8 mouse cellular contexts compared by ENCODE assay signal in the genomic region with DNA sequence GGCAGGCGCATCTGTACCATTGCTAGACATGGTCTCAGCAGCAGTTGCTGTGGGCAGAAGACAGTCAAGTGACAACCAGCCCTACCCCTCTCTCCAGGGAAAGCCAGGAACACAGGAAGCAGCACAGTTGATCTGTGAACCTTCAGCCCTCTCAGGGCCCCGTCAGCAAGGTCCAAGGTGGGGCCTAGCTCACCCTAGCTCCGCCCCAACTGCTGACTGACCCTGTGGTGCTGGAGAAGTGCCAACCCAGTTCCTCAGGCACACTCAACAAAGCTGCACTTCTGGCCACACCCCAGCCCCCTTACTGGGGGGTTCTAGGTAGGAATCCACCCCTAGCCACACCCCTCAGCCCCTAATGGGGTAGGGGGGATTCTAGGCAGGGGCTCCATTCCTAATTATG. TPM values are rescaled to one million over a fixed set of nuclear protein-coding genes. Genes with fewer than 3 reads are reported as not detected.
DNase-seq lines count a peak whose midpoint lies in the region; ATAC-seq and TF ChIP-seq lines count a peak whose summit lies in the region.

No protein-coding gene starts in this region.

- peak overlapping the region; percentile 13 to 37; a peak in 2 of 4 replicates for H3K4me3 ChIP-seq in ES-E14 (ENCODE audit: insufficient read depth in 1 of 2, low read depth in 1 of 2, low read length in 2 of 2, poor library complexity in 1 of 2, severe bottlenecking in 1 of 2)
- peak overlapping the region; percentile 18; the same call in 1 of the 2 replicates for H3K4me3 ChIP-seq in heart, embryonic 16.5 days (ENCODE audit: low read length)
- H3K4me3 ChIP-seq in limb, embryonic 12.5 days (replicated peaks): no peak overlapping the region
- H3K4me3 ChIP-seq in stomach, embryonic 14.5 days (ENCODE audit: low read depth, low read length): no peak overlapping the region

- no peaks in the 10 kb centered on the region for H3K9me3 ChIP-seq in ES-E14 (ENCODE audit: control insufficient read depth, insufficient read depth, low read depth, low read length)
- no peaks in the 10 kb centered on the region for H3K9me3 ChIP-seq in heart, embryonic 16.5 days (replicated peaks; ENCODE audit: control insufficient read depth, low read length)
- H3K9me3 ChIP-seq in limb, embryonic 12.5 days: no peaks in the 10 kb centered on the region
- no peaks in the 10 kb centered on the region for H3K9me3 ChIP-seq in stomach, embryonic 14.5 days (ENCODE audit: control insufficient read depth, low read depth, low read length)

- H3K4me2 ChIP-seq in heart, embryonic 16.5 days (ENCODE audit: low read depth, low read length): peak overlapping the region; percentile 90
- H3K4me2 ChIP-seq in limb, embryonic 12.5 days: peak overlapping the region; percentile 73
- H3K4me2 ChIP-seq in stomach, embryonic 14.5 days (replicated peaks; ENCODE audit: low read depth, low read length): peak overlapping the region; percentile 0; the same call in 1 of the 2 replicates

- 0 out of 2 replicates have a peak, but pooled peaks have one; percentile 10 for ATAC-seq in heart, embryonic 16.5 days (replicated peaks; ENCODE audit: extremely low read depth, insufficient read depth, low FRiP score)
- ATAC-seq in limb, embryonic 12.5 days (ENCODE audit: insufficient number of reproducible peaks, insufficient read depth, low FRiP score, low TSS enrichment, low read depth): no peak
- no peak for ATAC-seq in stomach, embryonic 14.5 days (ENCODE audit: insufficient number of reproducible peaks, insufficient read depth, low FRiP score, low read depth)

- in situ Hi-C loops in ES-E14 (cut with MboI; ENCODE audit: low sequenced_read_pairs in 2 of 2, unreplicated experiment in 2 of 2): no loop called here

- WGBS in heart, embryonic 16.5 days: 36% methylated on average over 3 of the region's 3 CpGs
- 54% methylated on average over 3 of the region's 3 CpGs for WGBS in limb, embryonic 12.5 days
- WGBS in stomach, embryonic 14.5 days: 47% methylated on average over 3 of the region's 3 CpGs

- DNase-seq in 3T3-L1 (ENCODE audit: low read depth, low spot score): peak; percentile 57
- DNase-seq in ES-E14 (ENCODE audit: low read depth, low spot score): no peak
- DNase-seq in frontal cortex, adult 2 months (ENCODE audit: extremely low spot score in 1 of 2, low spot score in 1 of 2): no peak
- DNase-seq in adipocyte (ENCODE audit: low spot score): no peak
- no peak for DNase-seq in thymus, adult 18-20 months

- no peaks in the 10 kb centered on the region for H3K27me3 ChIP-seq in heart, embryonic 16.5 days (ENCODE audit: control insufficient read depth, insufficient read depth, low read length)
- no peaks in the 10 kb centered on the region for H3K27me3 ChIP-seq in limb, embryonic 12.5 days
- no peaks in the 10 kb centered on the region for H3K27me3 ChIP-seq in stomach, embryonic 14.5 days (ENCODE audit: control insufficient read depth, insufficient read depth, low read length)

- peaks cover 13 to 39% of the 10 kb centered on the region in 2 experiments for H3K4me1 ChIP-seq in ES-E14 (ENCODE audit: control insufficient read depth in 2 of 2, insufficient read depth in 2 of 2, low read length in 2 of 2, poor library complexity in 1 of 2)
- peaks cover 26% of the 10 kb centered on the region for H3K4me1 ChIP-seq in heart, embryonic 16.5 days (ENCODE audit: control insufficient read depth, insufficient read depth, low read length)
- peaks cover 48% of the 10 kb centered on the region for H3K4me1 ChIP-seq in limb, embryonic 12.5 days (replicated peaks)
- H3K4me1 ChIP-seq in stomach, embryonic 14.5 days (ENCODE audit: control insufficient read depth, insufficient read depth, low read length): peaks cover 24% of the 10 kb centered on the region

- peak overlapping the region; percentile 14; the same call in 1 of the 2 replicates for H3K27ac ChIP-seq in ES-E14 (ENCODE audit: insufficient read depth, low read depth, low read length, poor library complexity, severe bottlenecking)
- H3K27ac ChIP-seq in heart, embryonic 16.5 days (ENCODE audit: low read length): peak overlapping the region; percentile 95
- H3K27ac ChIP-seq in limb, embryonic 12.5 days: peak overlapping the region; percentile 96
- H3K27ac ChIP-seq in stomach, embryonic 14.5 days (ENCODE audit: low read length): peak overlapping the region; percentile 66; the same call in 1 of the 2 replicates

- peak overlapping the region; percentile 47; the same call in 1 of the 2 replicates for H3K9ac ChIP-seq in ES-E14 (ENCODE audit: insufficient read depth, low read depth, low read length, poor library complexity, severe bottlenecking)
- peak overlapping the region; percentile 62 for H3K9ac ChIP-seq in heart, embryonic 16.5 days (ENCODE audit: low read length)
- peak overlapping the region; percentile 40; the same call in 1 of the 2 replicates for H3K9ac ChIP-seq in limb, embryonic 12.5 days (replicated peaks)
- H3K9ac ChIP-seq in stomach, embryonic 14.5 days (replicated peaks; ENCODE audit: low read depth, low read length): no peak overlapping the region

- H3K36me3 ChIP-seq in ES-E14 (ENCODE audit: control insufficient read depth, insufficient read depth, low read length, poor library complexity, severe bottlenecking): peaks cover 38% of the 10 kb centered on the region
- peaks cover 28% of the 10 kb centered on the region for H3K36me3 ChIP-seq in heart, embryonic 16.5 days (ENCODE audit: control insufficient read depth, insufficient read depth)
- peaks cover 41% of the 10 kb centered on the region for H3K36me3 ChIP-seq in limb, embryonic 12.5 days
- H3K36me3 ChIP-seq in stomach, embryonic 14.5 days (ENCODE audit: control insufficient read depth, insufficient read depth, low read length): peaks cover 29% of the 10 kb centered on the region

TF ChIP-seq in ES-E14, 5 proteins besides CTCF, POLR2A, EP300 and RAD21:
- TF ChIP-seq CHD2 (IDR thresholded peaks at IDR 0.05; ENCODE audit: low read depth, low read length) (no peak), ZNF384 (IDR thresholded peaks at IDR 0.05; ENCODE audit: low read depth, low read length) (no peak), MAFK (IDR thresholded peaks at IDR 0.05; ENCODE audit: insufficient read depth, low read depth, low read length) (no peak), HCFC1 (IDR thresholded peaks at IDR 0.05; ENCODE audit: borderline replicate concordance, insufficient read depth, low read length) (no peak), ZC3H11A (IDR thresholded peaks at IDR 0.05; ENCODE audit: borderline replicate concordance, low read depth, low read length) (no peak)

RNA-seq across cellular contexts. Expression of gene Plin3, which starts 4.8 kb away (rescaled TPM):
- 40.5 and 53.9 TPM in 2 replicates for total RNA-seq in ES-E14 (2012; rRNA removed)
- polyA plus RNA-seq in heart, embryonic 16.5 days (2015; fragmentation: Nextera tagmentation; extraction: Ambion mirVana): 79.3 and 89.4 TPM in 2 replicates
- polyA plus RNA-seq in limb, embryonic 12.5 days (2016; fragmentation: Nextera tagmentation; extraction: Ambion mirVana): 62.7 and 71.7 TPM in 2 replicates
- 70.1 and 76.6 TPM in 2 replicates for polyA plus RNA-seq in stomach, embryonic 14.5 days (2014; fragmentation: Nextera tagmentation; extraction: Ambion mirVana)
- 10.8 and 11.2 TPM in 2 replicates for polyA plus RNA-seq in frontal cortex, adult 2 months (2012; rRNA removed)

RNA-seq across cellular contexts. Expression of gene Ticam1, which starts 11.2 kb away (rescaled TPM):
- 2.4 and 2.8 TPM in 2 replicates for total RNA-seq in ES-E14 (2012; rRNA removed)
- 7.6 and 8.6 TPM in 2 replicates for polyA plus RNA-seq in heart, embryonic 16.5 days (2015; fragmentation: Nextera tagmentation; extraction: Ambion mirVana)
- polyA plus RNA-seq in limb, embryonic 12.5 days (2016; fragmentation: Nextera tagmentation; extraction: Ambion mirVana): 3.0 and 3.8 TPM in 2 replicates
- 7.0 and 8.1 TPM in 2 replicates for polyA plus RNA-seq in stomach, embryonic 14.5 days (2014; fragmentation: Nextera tagmentation; extraction: Ambion mirVana)
- 4.5 and 5.0 TPM in 2 replicates for polyA plus RNA-seq in frontal cortex, adult 2 months (2012; rRNA removed)

RNA-seq across cellular contexts. Expression of gene Arrdc5, which starts 12.3 kb away (rescaled TPM):
- total RNA-seq in ES-E14 (2012; rRNA removed): 0.21 TPM in 1 of 2 replicates, not detected in the other
- polyA plus RNA-seq in heart, embryonic 16.5 days (2015; fragmentation: Nextera tagmentation; extraction: Ambion mirVana): 0.21 TPM in 1 of 2 replicates, not detected in the other
- not detected in 2 replicates for polyA plus RNA-seq in limb, embryonic 12.5 days (2016; fragmentation: Nextera tagmentation; extraction: Ambion mirVana)
- polyA plus RNA-seq in stomach, embryonic 14.5 days (2014; fragmentation: Nextera tagmentation; extraction: Ambion mirVana): not detected in 2 replicates
- polyA plus RNA-seq in frontal cortex, adult 2 months (2012; rRNA removed): not detected in 2 replicates

RNA-seq across cellular contexts. Expression of gene Uhrf1, which starts 15.3 kb away (rescaled TPM):
- 238 and 265 TPM in 2 replicates for total RNA-seq in ES-E14 (2012; rRNA removed)
- polyA plus RNA-seq in heart, embryonic 16.5 days (2015; fragmentation: Nextera tagmentation; extraction: Ambion mirVana): 76.6 and 94.0 TPM in 2 replicates
- 198 and 199 TPM in 2 replicates for polyA plus RNA-seq in limb, embryonic 12.5 days (2016; fragmentation: Nextera tagmentation; extraction: Ambion mirVana)
- polyA plus RNA-seq in stomach, embryonic 14.5 days (2014; fragmentation: Nextera tagmentation; extraction: Ambion mirVana): 77.6 and 85.2 TPM in 2 replicates
- 1.8 and 2.1 TPM in 2 replicates for polyA plus RNA-seq in frontal cortex, adult 2 months (2012; rRNA removed)

RNA-seq across cellular contexts. Expression of gene Fem1a, which starts 31.2 kb away (rescaled TPM):
- total RNA-seq in ES-E14 (2012; rRNA removed): 18.8 and 18.9 TPM in 2 replicates
- polyA plus RNA-seq in heart, embryonic 16.5 days (2015; fragmentation: Nextera tagmentation; extraction: Ambion mirVana): 25.6 and 26.9 TPM in 2 replicates
- polyA plus RNA-seq in limb, embryonic 12.5 days (2016; fragmentation: Nextera tagmentation; extraction: Ambion mirVana): 13.4 and 14.6 TPM in 2 replicates
- polyA plus RNA-seq in stomach, embryonic 14.5 days (2014; fragmentation: Nextera tagmentation; extraction: Ambion mirVana): 13.4 and 13.5 TPM in 2 replicates
- polyA plus RNA-seq in frontal cortex, adult 2 months (2012; rRNA removed): 23.7 and 24.1 TPM in 2 replicates

Comparison
In these comparisons a context has a peak if more than half of its experiments do, and no peak if none do; other contexts are left out.
1. H3K27ac ChIP-seq: peak in every context shown above with its lines; median percentile 96 in limb, embryonic 12.5 days; 95 in heart, embryonic 16.5 days; 66 in stomach, embryonic 14.5 days; 14 in ES-E14.
2. H3K4me3 ChIP-seq: peak in ES-E14 (2 of 2) and heart, embryonic 16.5 days (single experiment); none in limb, embryonic 12.5 days (single experiment) and stomach, embryonic 14.5 days (single experiment).
3. H3K4me2 ChIP-seq: peak in every context shown above with its lines; median percentile 90 in heart, embryonic 16.5 days; 73 in limb, embryonic 12.5 days; 0 in stomach, embryonic 14.5 days.